Mouse (Mus musculus) G1E (cell line): ENCODE measurements around the gene Ank3.

ENCODE experiments used
- CTCF ChIP-seq: IDR thresholded peaks from 2 replicates; pipeline ENCODE4 v1.5.1; 2012; ENCODE audit warnings: low read depth, low read length, inconsistent platforms, mixed read lengths
- GATA1 ChIP-seq: IDR thresholded peaks from 2 replicates; pipeline ENCODE4 v1.6.1; 2012; ENCODE audit warnings: borderline replicate concordance, low read length, inconsistent platforms, mixed read lengths
- TAL1 ChIP-seq: conservative IDR thresholded peaks from 2 replicates; pipeline ENCODE4 v1.6.1; 2012; ENCODE audit warnings: low read depth, low read length, inconsistent platforms, mixed read lengths

GRCm38 (mm10) chr10:69813823-69814522, 415.4 kb downstream of the Ank3 start:
- TF ChIP-seq CTCF (no peak), TAL1 (no peak), GATA1 (no peak)
